Mouse (Mus musculus): ENCODE measurements around the gene Mycl. TPM values are rescaled to one million over a fixed set of nuclear protein-coding genes. Genes with fewer than 3 reads are reported as not detected.

Mycl gene
- total RNA-seq, 2 experiments from 2014 or later, result 1.7 to 2.5 TPM

DNA sequence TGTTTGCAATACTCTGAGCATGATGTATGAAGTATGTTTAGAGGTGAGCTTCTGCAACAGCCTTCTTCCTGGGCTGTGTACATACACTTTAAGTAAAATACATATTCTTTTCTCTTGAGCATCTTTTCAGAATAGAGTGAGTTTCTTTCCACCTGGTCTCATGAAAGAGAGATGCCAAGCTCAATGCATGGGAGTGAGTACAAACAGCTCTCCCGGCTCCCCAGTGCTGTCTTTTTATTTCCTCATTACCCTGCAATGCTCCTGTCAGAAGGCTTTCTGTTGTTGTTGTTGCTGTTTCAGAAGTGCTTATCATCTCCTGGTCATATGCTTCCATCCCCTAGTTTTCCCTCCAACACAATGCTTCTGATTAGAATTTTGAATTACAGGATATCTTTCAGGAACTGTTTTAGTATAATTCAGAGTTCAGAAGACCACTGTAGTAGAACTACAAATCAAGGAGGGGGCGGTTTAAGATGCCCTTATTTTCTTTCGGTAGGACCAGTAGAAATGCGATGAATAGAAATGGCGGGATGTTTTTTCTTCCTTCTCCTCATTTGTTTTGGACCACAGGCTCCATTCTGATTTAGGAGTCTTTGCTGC, 18.0 kb downstream of the Mycl start:
- no peak for ATAC-seq (replicated peaks; ENCODE audit: low FRiP score, poor library complexity, severe bottlenecking)

DNA sequence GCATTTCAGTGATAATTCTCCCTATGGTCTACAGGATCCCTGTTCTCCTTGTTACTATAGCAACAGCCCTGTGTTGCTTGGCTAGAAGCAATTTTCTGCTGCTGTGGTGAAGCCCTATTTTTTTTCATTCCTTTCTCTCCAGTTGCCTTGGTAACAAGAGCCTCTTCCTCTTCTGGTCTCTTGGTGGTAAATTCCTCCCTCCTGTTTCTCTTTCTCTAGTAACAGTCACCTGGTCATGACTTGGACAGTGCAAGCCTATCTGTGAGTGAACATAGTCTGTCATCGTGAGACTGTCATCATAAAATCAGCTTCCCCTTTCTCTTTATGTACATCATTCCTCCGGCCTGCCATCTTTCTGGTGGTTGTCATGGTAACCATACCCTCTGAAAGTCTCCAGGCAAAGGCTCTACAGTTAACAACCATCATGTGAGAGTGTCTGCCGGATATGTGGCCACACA, 18.5 kb downstream of the Mycl start:
- ATAC-seq (replicated peaks; ENCODE audit: low FRiP score, poor library complexity, severe bottlenecking), result no peak

DNA sequence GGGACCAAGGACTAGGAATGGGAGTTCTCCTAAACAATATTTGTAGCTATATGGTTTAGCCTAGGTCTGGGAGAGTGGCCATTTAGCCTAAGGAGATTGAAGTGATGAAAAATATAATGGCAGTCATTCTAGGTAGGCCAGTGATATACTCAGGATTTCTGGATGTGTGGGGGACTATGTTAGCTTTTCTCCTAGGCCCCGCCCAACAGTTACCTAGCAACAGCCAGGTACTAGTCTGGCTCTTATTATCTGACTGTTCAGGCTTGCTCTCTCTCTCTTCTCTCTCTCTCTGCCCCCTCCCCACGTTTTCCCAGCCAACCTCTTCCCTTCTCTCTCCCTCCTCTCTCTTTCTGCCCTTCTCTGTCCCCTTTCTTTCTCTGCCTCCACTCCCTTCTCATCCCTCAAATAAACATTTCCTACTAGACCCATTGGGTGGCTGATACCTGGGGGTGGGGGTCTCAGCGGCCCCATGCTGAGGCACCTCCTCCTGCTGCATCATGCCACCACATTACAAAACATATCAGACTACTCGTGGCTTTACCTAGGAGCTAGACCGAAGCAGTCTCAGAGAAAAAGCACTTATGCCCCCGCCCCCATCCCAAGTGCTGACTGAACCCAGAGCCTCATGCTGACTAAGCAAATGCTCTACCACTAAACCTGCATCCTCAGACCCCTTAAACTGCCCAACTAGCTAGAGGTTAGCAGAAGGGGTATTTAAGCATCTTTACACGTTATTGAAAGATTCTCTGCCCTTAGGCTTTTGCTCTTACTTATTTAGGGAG, 19.2 kb downstream of the Mycl start:
- no peak for ATAC-seq (replicated peaks; ENCODE audit: low FRiP score, poor library complexity, severe bottlenecking)

DNA sequence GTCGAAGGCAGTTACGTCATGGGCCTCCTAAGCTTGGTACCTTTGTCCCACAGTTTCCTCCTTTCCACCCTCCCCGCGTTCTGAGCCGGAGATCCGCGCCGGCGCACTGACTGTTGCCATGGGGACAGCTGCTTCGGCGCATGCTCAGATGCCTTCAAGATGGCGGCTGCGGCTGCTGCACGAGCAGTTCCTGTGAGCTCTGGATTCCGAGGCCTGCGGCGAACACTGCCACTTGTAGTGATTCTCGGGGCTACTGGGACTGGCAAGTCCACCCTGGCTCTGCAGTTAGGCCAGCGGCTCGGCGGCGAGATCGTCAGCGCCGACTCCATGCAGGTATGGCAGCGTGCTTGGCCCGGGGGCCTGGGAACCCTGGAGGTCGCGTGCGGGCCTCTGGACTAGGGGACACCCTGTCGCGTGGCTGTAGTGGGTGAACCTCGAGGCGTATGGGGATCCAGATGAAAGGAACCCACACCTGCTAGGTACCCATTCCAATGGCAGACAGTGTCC, 21.1 kb downstream of the Mycl start, which contains the start of gene Trit1:
Gene Trit1 (plus strand): TSS at position 147 of the 507 bp plus-strand sequence.
- ATAC-seq (replicated peaks; ENCODE audit: low FRiP score, poor library complexity, severe bottlenecking), result peak; percentile 97

DNA sequence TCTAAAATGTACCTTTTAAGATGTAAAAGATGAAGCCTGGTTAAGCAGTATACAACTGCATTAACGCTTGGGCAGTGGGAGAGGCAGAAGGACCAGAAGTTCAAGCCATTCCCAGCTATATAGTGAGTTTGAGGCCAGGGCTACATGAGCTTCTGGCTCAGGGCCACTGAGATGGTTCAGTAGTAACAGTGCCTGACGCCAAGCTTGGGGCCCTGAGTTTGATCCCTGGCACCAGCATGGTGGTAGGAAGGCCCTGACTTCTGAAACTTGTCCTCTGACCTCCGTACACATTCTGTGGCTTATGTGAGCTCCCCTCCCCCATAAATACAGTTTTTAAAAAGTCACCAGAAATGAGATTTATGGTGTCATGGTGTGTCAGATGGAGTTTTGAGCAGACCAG, 26.1 kb downstream of the Mycl start:
- no peak for ATAC-seq (replicated peaks; ENCODE audit: low FRiP score, poor library complexity, severe bottlenecking)

DNA sequence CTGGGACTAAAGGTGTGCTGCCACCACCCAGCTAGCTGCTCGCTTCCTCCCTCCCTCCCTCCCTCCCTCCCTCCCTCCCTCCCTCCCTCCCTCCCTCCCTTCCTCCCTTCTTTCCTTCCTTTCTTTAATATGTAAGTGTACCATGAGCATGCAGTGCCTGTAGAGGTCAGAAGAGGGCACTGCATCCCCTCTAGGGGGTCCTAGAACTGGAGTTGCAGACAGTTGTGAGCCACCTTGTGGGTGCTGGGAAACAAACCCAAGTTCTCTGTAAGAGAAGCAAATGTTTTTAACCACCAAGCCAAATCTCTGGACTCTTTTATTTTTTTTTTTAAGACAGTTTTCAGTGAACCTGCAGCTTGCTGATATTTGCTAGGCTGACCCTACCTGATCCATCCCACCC, 27.4 kb downstream of the Mycl start:
- ATAC-seq (replicated peaks; ENCODE audit: low FRiP score, poor library complexity, severe bottlenecking), result no peak

DNA sequence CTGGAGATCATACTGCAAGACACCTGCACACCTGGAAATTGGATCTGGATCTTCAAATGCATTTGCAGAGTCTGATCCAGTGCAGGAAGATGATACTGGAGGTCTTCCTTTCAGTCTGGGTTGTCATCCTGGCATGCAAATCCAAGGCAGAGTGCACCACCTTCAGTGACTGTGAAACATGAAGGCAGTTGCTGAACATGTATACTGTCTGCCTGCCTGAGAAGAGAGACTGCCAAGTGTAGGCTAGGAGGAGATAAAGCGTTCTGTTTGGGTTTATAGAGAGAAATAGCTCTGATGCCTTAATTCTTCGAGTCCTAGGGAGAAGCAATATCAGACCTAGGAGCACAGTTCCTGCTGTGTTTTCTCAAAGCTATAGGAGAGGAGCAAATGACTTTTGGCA, 30.0 kb downstream of the Mycl start:
- ATAC-seq (replicated peaks; ENCODE audit: low FRiP score, poor library complexity, severe bottlenecking), result no peak

DNA sequence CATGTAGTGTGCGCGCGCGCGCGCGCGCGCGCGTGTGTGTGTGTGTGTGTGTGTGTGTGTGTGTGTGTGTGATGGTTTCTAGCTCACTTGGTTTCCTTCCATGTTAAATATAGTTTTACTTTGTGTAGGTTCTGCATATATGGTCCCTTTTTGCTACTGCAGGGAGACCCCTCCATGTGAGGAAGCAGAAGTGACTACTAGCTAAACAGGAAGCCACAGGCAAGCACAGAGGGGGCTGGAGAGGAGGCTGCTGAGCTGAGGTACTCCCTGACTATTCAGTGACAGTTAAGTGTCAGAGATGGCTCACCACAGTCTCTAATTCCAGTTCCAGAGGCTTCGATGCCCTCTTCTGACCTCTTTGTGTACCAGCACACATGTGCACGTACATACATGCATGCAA, 30.7 kb downstream of the Mycl start:
- no peak for ATAC-seq (replicated peaks; ENCODE audit: low FRiP score, poor library complexity, severe bottlenecking)

DNA sequence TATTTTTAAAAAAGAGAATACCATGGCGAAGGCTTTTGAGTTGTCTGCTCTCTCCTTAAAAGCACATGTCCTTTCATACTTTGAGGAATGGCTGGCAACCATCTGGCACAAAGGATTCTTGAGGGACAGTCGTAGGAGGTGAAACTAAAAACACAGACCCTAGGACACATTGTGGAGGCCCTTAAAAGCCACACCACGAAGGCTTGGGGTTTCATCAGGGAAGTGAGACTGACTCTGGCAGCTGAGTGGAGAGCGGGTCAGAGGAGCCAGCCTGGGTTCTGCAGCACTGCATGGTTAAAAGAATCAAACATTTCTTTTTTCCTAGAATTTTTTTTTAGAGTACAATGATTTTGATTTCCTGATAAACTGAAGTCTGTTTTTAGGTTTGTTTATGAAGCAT, 31.1 kb downstream of the Mycl start:
- no peak for ATAC-seq (replicated peaks; ENCODE audit: low FRiP score, poor library complexity, severe bottlenecking)

DNA sequence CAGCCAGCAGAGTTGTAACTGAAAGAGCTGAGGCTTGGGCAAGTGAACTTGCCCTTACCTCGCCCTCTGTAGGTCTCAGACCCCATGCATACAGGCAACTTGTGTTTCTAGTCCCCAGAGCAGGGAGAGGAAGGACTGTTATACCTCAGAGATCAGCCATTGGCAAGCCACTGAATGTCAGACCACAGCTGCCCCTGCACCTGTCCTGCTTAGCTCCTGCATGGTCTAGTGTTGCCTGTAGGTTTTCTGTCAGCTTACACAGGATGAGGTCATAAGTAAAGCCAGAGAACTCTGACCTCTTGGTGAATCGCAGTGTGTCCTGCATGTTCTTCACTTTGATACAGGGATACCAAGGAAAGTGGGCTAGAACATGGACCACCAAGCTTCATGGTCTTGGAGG, 39.4 kb downstream of the Mycl start:
- ATAC-seq (replicated peaks; ENCODE audit: low FRiP score, poor library complexity, severe bottlenecking), result no peak

DNA sequence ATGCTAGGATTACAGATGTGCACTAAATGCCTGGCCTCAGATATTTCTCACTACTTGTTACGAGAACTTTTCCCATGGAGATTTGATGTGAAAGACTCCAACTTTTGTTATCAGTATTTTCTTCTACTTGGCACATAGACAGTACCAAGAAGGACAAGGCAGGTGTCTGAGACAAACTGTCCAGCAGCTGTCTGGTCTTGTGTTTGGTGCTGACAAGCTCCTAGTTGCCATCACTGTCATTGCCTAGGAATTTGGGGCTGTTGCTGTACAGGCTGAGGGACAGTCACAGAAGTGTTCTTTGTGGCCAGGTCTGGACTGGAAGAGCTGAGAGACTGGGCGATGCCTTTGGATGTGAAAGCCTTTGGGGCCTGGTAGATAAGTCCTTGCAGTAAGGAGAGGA, 40.2 kb downstream of the Mycl start:
- no peak for ATAC-seq (replicated peaks; ENCODE audit: low FRiP score, poor library complexity, severe bottlenecking)

DNA sequence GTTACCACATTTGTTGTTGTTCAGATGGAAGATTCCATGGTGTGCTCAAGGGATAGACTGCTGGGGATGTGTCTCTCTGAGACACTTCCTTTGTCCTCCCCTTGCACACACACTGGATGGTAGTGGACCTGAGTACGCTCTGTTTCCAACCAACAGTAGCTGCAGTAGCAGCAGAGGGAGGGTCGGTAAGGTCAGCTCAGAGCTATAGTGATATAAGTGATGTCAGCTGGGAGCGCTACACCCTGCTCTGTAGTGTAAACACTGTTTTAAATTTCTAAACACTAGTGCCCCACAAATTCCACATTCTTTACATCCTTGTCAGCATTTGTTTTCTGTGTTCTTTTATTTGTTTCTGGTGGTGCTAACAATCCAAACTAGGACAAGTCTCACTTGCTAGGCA, 41.3 kb downstream of the Mycl start:
- no peak for ATAC-seq (replicated peaks; ENCODE audit: low FRiP score, poor library complexity, severe bottlenecking)

DNA sequence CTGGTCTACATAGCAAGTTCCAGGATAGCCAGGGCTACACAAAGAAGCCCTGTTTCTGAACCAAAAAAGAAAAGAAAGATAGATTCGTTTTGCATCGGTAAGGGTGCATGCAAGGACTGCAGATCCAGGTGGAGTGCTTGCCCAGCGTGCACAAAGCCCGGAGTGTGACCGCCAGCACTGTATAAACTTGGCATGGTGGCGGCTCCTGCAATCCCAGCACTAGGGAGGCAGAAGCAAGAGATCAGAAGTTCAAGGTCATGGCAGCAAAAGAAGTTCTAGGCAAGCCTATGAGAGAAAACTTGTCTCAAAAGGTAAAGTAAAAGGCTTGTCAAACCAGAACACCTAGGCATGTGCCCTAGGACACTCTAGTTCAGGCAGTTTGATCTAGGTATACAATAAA, 45.7 kb downstream of the Mycl start:
- ATAC-seq (replicated peaks; ENCODE audit: low FRiP score, poor library complexity, severe bottlenecking), result no peak

DNA sequence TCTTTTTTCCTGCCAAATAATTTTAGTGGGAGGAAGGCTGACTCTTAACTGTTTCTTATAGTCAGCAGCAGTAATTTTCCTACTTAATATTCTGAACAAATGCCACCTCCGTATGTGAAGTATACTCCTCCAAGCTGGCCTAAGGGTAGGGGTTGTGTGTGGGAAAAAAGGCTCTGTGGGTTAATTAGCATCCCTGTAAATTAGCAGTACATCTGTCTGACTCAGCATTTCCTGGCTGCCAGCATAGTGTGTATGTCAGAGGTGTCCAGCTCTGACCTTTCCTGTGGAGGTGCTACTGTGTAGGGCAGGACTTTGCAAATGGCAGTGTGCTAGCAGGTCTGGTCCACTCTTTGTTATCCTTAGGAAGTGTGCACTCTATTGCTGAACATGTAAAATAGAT, 48.4 kb downstream of the Mycl start:
- ATAC-seq (replicated peaks; ENCODE audit: low FRiP score, poor library complexity, severe bottlenecking), result no peak

DNA sequence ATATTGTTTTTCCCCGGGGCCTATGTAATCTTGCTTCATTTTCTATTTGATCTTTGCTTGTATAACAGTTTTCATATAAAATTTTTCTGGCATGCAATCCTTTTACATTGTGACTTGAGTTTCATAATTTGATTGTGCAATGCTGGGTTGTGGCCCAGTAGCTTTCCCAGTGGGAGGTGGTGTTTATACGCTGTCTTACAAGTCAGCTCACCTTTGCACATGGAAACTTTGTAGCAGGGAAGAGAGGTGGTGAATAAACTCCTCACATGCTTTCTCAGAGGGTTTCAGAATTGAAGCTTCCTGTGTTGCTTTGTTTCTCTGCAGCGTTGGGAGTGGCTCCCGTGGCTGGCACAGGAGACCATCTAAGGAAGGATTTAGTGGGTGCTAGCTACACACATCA, 49.4 kb downstream of the Mycl start:
- no peak for ATAC-seq (replicated peaks; ENCODE audit: low FRiP score, poor library complexity, severe bottlenecking)

DNA sequence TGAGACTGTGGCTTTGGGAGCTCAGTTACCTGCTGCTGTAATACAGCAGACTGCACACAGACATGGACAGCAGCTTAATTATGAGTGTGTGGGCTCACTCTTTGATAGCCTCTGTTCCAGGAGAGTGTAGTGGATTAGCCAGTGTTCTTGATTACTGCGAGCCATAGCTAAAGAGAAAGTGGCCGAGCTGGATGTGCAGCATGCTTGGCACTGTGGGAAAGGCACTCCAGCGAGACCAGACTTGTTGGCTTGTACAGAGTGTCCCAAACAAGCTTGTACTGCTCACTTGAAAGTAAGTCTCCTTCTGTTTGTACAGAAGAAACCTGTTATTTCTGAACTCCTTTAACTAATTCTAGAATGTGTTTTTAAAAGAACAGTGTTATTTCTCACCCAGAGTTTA, 50.8 kb downstream of the Mycl start:
- no peak for ATAC-seq (replicated peaks; ENCODE audit: low FRiP score, poor library complexity, severe bottlenecking)

DNA sequence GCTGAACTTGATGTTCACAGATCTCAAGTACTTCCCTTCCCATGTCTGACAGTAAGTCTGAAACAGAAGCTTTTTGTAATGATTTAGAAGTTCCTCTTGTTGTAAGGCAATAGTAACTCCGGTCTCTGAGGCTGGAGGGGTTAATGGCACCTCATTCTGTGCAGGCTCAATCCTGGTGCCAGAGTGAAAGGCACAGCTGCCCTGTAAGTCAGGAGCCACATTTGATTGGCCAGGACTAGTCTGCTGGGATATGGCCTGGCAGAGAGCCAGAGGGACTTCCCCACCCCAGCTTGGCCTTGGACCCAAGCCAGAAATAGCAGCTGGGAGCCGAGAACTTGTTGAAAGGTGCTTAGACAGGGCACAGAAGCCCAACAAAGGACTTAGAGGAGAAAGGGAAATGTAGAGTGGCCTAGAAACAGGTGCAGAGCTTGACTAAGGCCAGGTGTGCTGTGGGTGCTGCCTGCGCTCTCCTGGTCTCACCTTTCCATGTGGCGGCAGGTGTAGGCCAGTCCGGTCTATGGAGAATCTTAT, 55.3 kb downstream of the Mycl start:
- ATAC-seq (replicated peaks; ENCODE audit: low FRiP score, poor library complexity, severe bottlenecking), result 0 out of 2 replicates have a peak, but pooled peaks have one; percentile 34
